Mouse (Mus musculus): ENCODE data around the gene Sox9.

DNA sequence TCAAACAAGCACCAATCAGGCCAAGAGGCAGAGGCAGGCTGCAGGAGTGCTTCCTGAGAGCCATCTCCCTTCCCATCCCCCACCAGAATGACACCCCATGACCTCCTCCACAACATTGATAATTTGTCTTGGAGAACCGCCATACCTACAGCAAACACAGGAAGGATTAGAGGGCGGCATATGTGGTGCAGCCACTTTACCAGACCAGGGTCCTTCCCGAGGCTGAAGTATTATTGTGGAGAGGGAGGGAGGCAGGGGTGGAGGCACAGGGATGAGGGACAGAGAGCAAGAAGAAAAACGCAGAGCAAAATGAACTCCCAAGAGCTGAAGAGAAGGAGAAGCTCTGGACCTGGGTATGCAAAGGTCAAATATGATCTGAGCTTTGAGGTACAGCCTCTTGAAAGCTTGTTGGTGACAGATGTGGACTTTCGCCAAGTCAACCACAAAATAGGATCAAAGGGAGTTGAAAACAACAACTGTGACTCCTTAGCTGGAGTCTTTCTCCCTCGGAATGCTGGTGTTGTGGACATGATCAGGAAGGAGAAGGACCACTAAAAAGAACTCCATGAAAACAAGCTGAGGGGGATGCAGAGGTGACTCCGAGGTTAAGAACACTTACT is 36.7 kb downstream of the Sox9 start:
- TF ChIP-seq CTCF (IDR thresholded peaks at IDR 0.05; ENCODE audit: insufficient read depth, low read depth, low read length) (no peak), POLR2A (IDR thresholded peaks at IDR 0.05; ENCODE audit: insufficient read depth, low read depth, low read length) (no peak)
